Mouse (Mus musculus) frontal cortex, adult (tissue): ENCODE measurements at regions not wholly inside any gene's neighbourhood (a gene's known extent, or its start where the extent isn't known, plus 50 kb on each side); places are given as distances from the start of the nearest gene placed in this dataset.
"Not testable (repeated sequence)": the region's sequence is repeated elsewhere in the genome, so short reads cannot be mapped to it uniquely, and the experiment has no call there.

Experiments used
- ATAC-seq: cut with Nextera tagmentation; 2 replicates; pipeline ENCODE4 v1.9.2; 2017; ENCODE audit warnings: mild to moderate bottlenecking, moderate library complexity, mixed read lengths; ENCODE audit not compliant: low TSS enrichment

DNA sequence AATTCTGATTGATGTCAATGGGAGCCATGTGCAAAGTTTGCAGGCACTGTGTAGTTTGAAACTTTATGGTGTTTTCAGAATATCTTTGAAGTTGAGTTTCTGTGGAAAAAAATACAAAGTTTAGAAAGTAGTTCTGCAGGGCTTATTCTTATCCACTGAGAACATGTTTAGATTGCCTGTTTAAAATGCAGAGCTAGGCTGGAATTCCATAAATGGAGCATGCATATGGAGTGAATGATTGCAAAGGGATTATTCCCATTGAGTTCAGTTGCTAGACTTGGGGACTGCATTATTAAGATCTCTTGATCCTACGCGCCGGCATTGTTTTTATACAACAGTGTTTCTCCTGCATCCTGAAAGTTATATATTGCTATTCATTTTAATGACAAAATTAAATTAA lies 397.8 kb upstream of the Gm21833 start:
- ATAC-seq: peak; percentile 88

GRCm38 (mm10) chr16:82431075-82431474 lies 397.1 kb upstream of the Gm21833 start:
- no peak for ATAC-seq

- ATAC-seq: peak; percentile 95
These were observed 396.4 kb upstream of the Gm21833 start for GRCm38 (mm10) chr16:82431811-82432210.

- ATAC-seq: no peak
These were observed 367.3 kb upstream of the Gm21833 start for GRCm38 (mm10) chr16:82460872-82461271.

GRCm38 (mm10) chr16:82470736-82471387 lies 357.3 kb upstream of the Gm21833 start:
- no peak for ATAC-seq

DNA sequence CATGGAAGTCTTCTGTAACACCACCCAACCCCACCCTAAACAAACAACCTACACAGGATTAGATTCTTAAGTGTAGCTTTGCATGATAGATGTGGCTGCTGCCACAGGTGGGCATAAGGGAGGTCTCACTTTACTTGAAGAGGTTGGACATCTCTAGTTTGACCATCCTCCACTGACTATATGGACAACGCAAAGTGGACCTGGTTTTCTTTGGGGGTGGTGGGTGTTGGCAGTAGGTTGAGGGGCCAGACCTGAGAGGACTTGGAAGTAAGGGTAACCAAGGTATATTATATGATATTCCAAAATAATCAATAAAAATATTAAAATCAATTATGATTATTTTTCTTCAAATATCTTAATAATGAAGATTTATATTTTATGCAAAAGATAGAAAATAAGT lies 307.8 kb upstream of the Gm21833 start:
- no peak for ATAC-seq

DNA sequence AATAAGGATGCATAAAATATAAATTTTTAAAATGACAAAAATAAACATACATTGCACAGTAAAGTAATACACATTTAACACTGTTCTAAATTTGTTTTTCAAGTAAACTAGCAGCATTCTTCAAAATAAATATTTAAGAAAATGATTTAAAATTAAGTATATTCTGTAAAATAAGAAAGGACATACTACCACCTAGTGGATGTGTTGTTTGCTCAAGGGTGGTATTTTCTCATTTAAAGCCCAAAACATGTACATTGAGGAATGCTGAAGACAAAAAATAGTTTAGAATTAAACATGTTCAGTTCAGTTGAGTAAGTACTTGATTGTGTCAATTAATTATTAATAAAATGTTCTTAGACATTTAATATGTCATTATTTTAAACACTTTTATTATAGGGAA lies 306.6 kb upstream of the Gm21833 start:
- ATAC-seq: no peak

DNA sequence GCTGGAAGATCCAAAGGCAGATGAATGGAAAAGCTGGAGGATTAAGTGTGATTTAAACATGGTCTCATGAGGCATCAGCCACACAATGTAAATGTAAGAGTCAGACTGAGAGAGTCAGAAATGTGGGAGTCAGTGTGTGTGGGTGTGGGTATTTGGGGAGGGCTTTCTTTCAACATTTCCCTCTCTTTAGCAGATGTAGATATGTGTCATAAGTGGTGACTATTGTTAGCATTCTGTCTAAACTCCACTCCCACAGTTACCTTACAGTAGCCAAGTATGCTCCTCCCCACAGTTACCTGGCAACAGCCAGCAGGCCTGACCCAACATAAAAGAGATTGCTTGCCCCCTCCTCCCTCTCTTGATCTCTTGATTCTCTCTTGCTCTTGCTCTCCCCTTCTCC lies 263.8 kb upstream of the Gm21833 start:
- peak; percentile 96 for ATAC-seq

GRCm38 (mm10) chr16:82596461-82596860 lies 231.7 kb upstream of the Gm21833 start:
- ATAC-seq: not testable (repeated sequence)

DNA sequence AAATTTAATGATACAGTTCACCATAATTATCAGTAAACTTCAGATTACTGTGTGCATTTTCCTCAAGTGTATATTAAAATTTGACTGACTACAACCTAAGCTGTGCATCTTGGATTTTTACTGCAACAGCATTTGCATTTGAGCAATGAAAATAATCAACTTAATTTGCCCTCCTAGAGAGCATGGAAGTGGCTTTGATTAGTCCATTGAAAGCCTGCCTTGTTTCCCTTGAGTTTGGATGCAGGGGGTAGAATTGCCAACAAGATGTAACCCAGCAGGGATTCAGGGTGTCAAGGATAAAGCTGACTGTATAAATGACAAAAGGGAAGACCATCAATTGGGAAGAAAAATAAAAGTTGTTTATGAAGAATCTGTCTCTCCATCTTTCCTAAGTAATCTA lies 226.1 kb upstream of the Gm21833 start:
- no peak for ATAC-seq
